Mouse (Mus musculus) small intestine, adult 2 months (tissue): ENCODE measurements around the gene Rpl4. TPM values are rescaled to one million over a fixed set of nuclear protein-coding genes. Genes with fewer than 3 reads are reported as not detected.

Source experiments
- H3K27ac ChIP-seq: fragments of 200-500 bp; 2 replicates; pipeline ENCODE4 v1.5.1; 2012; ENCODE audit warnings: low read depth, low read length, control low read depth, inconsistent platforms; ENCODE audit not compliant: insufficient read depth
- H3K27me3 ChIP-seq: fragments of 200-500 bp; 2 replicates; pipeline ENCODE4 v1.6.1; 2012; ENCODE audit warnings: mild to moderate bottlenecking, moderate library complexity, low read length, inconsistent platforms; ENCODE audit not compliant: control insufficient read depth, insufficient read depth
- H3K36me3 ChIP-seq: fragments of 200-500 bp; 2 replicates; pipeline ENCODE4 v1.6.1; 2012; ENCODE audit warnings: mild to moderate bottlenecking, low read length, control low read depth, inconsistent platforms; ENCODE audit not compliant: control insufficient read depth, insufficient read depth
- H3K4me1 ChIP-seq: fragments of 200-500 bp; 2 replicates; pipeline ENCODE4 v1.6.1; 2012; ENCODE audit warnings: low read length, inconsistent platforms, mixed read lengths; ENCODE audit not compliant: control insufficient read depth, insufficient read depth, insufficient read length
- H3K4me3 ChIP-seq: fragments of 200-500 bp; 2 replicates; pipeline ENCODE4 v1.5.1; 2012; ENCODE audit warnings: low read depth, mild to moderate bottlenecking, control low read depth, inconsistent platforms, low read length, moderate library complexity
- CTCF ChIP-seq: fragments of 200-500 bp; IDR thresholded peaks from 2 replicates; pipeline ENCODE4 v1.5.1; 2012; ENCODE audit warnings: low read depth, mild to moderate bottlenecking, control low read depth, inconsistent platforms, low read length, moderate library complexity, mixed read lengths; ENCODE audit not compliant: insufficient replicate concordance, insufficient read length; ENCODE audit errors: extremely low read depth
- POLR2A ChIP-seq: fragments of 200-500 bp; IDR thresholded peaks from 2 replicates; pipeline ENCODE4 v1.6.1; 2012; ENCODE audit warnings: low read depth, mild to moderate bottlenecking, control low read depth, inconsistent platforms, low read length, moderate library complexity
- WGBS: fragments of 180-500 bp; shearing (Covaris S2); methylation state at CpG from one replicate; pipeline ENCODE4 v1.1.7; 2018; 5-methylcytosine and 5-hydroxymethylcytosine counted together
- polyA plus RNA-seq: library from polyadenylated mRNA; depleted of rRNA; stranded (reverse); fragments of >200 nt; gene quantifications from 2 replicates; pipeline ENCODE4 v1.2.3, GENCODE M21; 2012

Rpl4 gene
- polyA plus RNA-seq, 1 experiment: 189 TPM

DNA sequence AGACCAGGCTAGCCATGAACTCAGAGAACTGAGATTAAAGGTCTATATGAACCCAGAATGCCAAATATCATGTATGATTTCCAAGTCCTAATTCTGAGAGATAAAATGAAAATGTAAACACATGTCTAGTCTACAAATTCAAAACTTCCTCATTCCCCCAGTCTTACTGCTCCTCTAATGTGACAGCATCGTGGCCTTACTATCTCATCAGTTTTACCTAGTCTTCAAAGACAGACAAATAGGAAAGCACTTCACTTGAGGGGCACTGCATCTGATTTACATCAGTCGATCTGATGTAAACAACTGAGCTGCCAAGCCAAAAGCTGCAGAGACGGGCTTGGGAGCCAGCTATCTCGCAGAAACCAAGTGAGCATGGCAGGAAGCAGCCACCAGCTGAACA, 42.9 kb downstream of the Rpl4 start:
- no peaks in the 10 kb centered on the region for H3K27me3 ChIP-seq
- no peak overlapping the region for H3K27ac ChIP-seq
- WGBS: 53% methylated on average over 4 of the region's 4 CpGs
- H3K4me3 ChIP-seq: no peak overlapping the region
- no peak for TF ChIP-seq CTCF
- no peak for TF ChIP-seq POLR2A
- peaks cover 15% of the 10 kb centered on the region for H3K36me3 ChIP-seq
- H3K4me1 ChIP-seq: peaks cover 9% of the 10 kb centered on the region

GRCm38 (mm10) chr9:64216641-64217040, 43.5 kb downstream of the Rpl4 start:
- no peak overlapping the region for H3K4me3 ChIP-seq
- no peak overlapping the region; the same call in 1 of the 2 replicates for H3K27ac ChIP-seq

GRCm38 (mm10) chr9:64217887-64218286, 44.7 kb downstream of the Rpl4 start:
- Histone ChIP-seq H3K27me3 (no peaks in the 10 kb centered on the region), H3K4me3 (no peak overlapping the region), H3K4me1 (peaks cover 18% of the 10 kb centered on the region), H3K36me3 (peaks cover 3% of the 10 kb centered on the region; the same call in 1 of the 2 replicates), H3K27ac (no peak overlapping the region)
- no peak for TF ChIP-seq POLR2A
- TF ChIP-seq CTCF: no peak

More at GRCm38 (mm10) chr9:64216641-64217040, 43.5 kb downstream of the Rpl4 start:
- Histone ChIP-seq H3K27me3 (no peaks in the 10 kb centered on the region), H3K36me3 (peaks cover 13% of the 10 kb centered on the region), H3K4me1 (peaks cover 11% of the 10 kb centered on the region)
- WGBS: 95% methylated on average over 2 of the region's 2 CpGs
- TF ChIP-seq POLR2A (no peak), CTCF (no peak)

DNA sequence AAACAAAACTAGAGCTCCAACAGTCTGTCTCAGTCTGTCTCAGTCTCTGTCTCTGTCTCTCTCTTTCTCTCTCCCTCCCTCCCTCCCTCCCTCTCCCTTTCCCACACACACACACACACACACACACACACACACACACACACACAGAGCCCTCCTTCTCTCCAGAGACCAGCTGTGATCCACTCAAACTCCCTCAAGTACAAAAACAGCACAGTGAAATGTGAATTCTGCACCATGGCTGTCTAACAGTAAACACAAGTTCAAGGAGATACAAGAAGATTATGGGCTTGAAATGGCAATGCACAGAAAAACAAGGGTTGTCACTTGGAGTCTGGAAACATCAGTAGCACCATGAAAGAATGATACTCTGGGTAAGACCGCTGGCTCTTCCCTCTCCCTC, 46.1 kb downstream of the Rpl4 start:
- Histone ChIP-seq H3K4me3 (no peak overlapping the region), H3K27ac (no peak overlapping the region), H3K36me3 (no peaks in the 10 kb centered on the region), H3K4me1 (peaks cover 20% of the 10 kb centered on the region), H3K27me3 (no peaks in the 10 kb centered on the region)
- 84% methylated on average over 1 of the region's 1 CpGs for WGBS
- no peak for TF ChIP-seq CTCF
- TF ChIP-seq POLR2A: no peak

DNA sequence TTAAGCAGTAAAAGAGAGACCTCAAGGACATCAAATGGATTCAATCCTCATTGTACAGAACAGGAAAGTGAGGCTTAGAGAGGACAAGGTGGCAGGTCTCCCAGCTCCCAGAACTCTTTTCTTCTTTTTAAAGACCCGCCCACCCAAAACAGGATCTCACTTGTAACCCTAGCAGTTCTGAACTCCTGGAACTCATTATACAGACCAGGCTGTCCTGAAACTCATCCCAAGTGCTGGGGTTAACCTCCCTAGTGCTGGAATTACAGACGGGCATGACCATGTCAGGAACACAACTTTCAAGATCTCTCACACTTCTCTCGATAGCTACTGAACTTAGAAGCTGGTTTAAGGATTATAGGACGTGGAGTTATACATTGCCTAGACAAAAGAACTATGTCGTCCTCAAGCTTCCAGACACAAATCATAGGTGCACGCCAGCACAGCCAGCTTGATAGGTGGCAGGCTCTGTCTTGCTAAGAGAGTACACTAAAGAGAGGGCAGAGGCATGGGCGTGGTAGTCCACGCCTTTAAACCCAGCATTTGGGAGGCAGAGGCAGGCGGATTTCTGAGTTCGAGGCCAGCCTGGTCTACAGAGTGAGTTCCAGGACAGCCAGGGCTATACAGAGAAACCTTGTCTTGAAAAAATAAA, 46.7 kb downstream of the Rpl4 start:
- 88% methylated on average over 10 of the region's 10 CpGs for WGBS
- Histone ChIP-seq H3K27ac (peak overlapping the region; percentile 57; the same call in 1 of the 2 replicates), H3K4me1 (peaks cover 20% of the 10 kb centered on the region), H3K4me3 (no peak overlapping the region), H3K36me3 (no peaks in the 10 kb centered on the region), H3K27me3 (no peaks in the 10 kb centered on the region)
- TF ChIP-seq CTCF: no peak
- no peak for TF ChIP-seq POLR2A

DNA sequence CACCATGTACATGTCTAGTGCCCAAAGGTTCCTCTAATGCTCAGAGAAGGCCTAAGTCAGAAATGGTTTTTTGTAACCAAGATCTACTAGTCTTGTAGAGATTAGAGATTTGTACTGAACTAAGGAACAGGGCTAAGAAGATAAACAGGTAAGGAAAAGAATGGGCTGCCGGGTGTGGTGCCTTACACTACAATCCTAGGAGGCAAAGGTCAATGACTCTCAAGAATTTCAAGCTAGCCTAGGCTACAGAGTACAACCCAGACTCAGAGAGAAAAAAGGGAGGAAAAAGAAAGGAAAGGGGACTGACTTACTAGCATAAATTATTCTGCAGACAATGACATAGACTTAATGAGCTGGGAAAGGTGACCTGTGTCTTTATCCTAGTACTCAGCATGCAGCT, 47.4 kb downstream of the Rpl4 start:
- no peaks in the 10 kb centered on the region for H3K27me3 ChIP-seq
- no peak overlapping the region for H3K4me3 ChIP-seq
- 24% methylated on average over 1 of the region's 1 CpGs for WGBS
- peaks cover 20% of the 10 kb centered on the region for H3K4me1 ChIP-seq
- H3K36me3 ChIP-seq: no peaks in the 10 kb centered on the region
- TF ChIP-seq POLR2A (no peak), CTCF (no peak)
- H3K27ac ChIP-seq: peak overlapping the region; percentile 84

DNA sequence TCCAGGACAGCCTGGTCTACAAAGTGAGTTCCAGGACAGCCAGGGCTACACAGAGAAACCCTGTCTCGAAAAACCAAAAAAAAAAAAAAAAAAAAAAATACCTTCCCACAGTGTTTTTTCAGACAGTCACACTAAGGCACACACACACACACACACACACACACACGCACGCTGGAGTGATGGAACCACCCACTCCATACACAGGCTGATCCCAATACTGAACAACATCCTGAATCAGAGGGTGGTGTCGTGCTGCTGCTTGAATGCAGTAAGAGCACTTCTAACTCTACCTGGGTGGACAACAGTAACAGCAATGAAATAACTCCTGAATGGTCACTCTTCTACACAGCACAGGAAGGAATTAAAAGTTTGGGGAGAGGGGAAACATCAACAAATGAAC, 48.3 kb downstream of the Rpl4 start:
- Histone ChIP-seq H3K36me3 (no peaks in the 10 kb centered on the region), H3K4me1 (peaks cover 24% of the 10 kb centered on the region; the same call in 1 of the 2 replicates), H3K27me3 (no peaks in the 10 kb centered on the region), H3K4me3 (no peak overlapping the region), H3K27ac (no peak overlapping the region)
- TF ChIP-seq CTCF: no peak
- TF ChIP-seq POLR2A: no peak
- WGBS: 78% methylated on average over 4 of the region's 4 CpGs
